Mouse (Mus musculus) thymus, postnatal 0 days (tissue): ENCODE data around the gene Hpn. TPM values are rescaled to one million over a fixed set of nuclear protein-coding genes. Genes with fewer than 3 reads are reported as not detected.

Experiments
- DNase-seq: peaks from one replicate; pipeline ENCODE4 v3.0.0-alpha.2; 2015; ENCODE audit warnings: low spot score
- polyA plus RNA-seq: library from polyadenylated mRNA; unstranded; fragments of >200 nt; fragmentation: Nextera tagmentation; extraction: Ambion mirVana; gene quantifications from 2 replicates; pipeline ENCODE4 v1.2.1, GENCODE M21; 2015

Gene Hpn
- polyA plus RNA-seq, 1 experiment from 2014 or later: 2.6 TPM

DNA sequence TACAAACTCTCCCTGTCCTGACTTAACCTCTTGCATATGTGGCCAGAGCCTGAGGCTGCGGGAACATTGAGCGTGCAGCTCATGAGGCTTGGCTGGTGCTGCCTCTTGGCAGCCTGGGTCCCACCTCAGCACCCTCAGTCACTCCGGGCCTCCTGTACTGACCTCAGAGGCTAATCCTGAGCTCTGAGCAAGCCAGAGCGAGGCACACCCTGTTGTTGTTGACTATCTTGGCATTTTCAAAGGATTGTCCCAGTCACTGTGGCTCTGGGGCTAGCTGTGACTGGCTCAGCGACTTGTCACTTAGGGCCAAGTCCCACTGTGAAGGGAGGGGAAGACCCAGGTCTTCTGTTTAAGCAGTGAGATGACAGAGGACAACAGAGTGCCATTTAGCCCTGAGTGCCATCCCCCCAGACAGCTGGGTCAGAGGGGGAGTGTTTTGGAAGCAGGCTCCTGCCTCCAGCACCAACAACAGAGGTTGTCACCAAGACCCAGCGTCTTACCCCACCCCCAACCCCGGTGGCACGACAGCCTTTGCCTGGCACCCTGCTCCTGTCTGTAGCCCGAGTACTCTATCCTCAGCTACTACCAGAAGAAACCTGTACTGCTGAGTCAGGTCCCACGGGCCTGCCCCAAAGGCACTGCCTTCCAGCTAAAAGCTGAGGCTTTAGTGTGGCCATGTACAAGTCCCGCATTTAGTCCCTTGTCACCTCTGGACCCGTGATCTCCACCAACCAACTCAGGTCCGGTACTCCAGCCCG lies 32.1 kb downstream of the Hpn start:
- no peak for DNase-seq

DNA sequence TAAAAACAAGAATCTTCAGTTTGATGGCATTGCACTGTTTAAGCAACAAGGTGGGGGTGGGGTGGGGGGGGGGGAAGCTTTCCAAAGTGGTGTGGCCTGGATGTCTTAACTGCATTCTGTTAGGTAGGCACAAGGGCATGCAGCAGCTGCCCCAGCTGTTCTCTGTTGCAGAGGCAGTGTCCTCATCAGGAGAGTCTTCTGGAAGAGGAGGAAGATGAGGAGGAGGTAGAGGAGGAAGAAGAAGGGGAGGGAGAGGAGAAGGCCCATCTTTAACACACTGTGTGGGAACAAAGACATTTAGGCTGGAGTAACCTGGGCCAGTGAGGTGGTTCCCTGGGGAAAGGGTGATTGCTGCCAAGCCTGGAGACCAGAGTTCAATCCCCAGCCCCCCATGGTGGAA lies 33.0 kb downstream of the Hpn start:
- no peak for DNase-seq

DNA sequence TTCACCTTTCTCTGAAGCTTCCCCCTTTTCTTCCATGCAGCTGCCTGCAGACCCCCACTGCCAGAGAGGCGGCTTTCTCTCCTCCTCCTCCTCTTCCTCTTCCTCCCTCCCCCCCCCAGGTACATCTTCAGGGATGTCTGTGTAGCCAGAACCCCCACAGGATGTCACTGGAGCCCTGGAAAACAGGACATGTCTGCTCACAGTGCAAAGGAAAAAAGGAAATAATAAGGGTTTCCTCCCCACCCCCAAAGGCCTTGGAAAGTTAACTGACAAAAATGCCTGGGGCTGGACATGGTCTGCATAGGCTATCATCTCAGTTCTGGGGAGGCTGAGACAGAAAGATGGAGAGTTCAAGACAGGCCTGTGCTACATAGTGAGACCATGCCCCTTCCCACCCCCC lies 34.0 kb downstream of the Hpn start:
- no peak for DNase-seq

DNA sequence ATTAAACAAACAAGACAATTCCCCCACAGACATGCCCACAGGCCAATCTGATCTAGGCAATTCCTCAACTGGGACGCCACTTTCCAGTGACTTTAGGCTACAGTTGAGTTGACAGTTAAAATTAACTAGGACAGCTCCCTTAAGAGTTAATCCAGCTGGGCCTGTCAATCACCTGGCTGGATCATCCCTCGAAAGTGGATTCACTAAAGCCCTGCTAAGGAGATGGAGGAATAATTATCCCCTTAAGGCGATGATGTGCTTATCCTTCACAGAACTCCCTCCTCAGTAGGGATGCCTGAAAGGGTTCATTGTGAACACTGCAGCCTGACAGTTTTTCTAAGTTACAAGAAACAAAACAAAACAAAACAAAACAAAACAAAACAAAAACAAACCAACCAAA lies 34.5 kb downstream of the Hpn start:
- DNase-seq: no peak

DNA sequence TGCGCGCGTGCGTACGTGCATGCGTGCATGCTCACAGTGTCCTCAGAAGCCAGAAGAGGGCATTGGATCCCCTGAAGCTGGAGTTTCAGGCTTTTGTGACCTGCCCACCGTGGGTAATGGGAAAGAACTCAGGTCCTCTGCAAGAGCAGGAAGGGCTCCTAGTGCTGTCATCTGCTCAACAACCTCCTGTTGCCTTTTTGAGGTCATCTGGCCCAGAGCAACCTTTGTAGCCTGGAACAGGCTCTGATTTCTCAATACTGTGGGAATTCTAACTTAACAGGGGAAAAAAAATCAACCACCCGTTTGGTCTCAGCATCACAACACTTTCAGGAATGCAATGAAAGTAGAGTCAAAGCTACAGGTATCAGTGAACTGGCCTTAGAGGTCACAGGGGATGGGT lies 35.4 kb downstream of the Hpn start:
- no peak for DNase-seq

DNA sequence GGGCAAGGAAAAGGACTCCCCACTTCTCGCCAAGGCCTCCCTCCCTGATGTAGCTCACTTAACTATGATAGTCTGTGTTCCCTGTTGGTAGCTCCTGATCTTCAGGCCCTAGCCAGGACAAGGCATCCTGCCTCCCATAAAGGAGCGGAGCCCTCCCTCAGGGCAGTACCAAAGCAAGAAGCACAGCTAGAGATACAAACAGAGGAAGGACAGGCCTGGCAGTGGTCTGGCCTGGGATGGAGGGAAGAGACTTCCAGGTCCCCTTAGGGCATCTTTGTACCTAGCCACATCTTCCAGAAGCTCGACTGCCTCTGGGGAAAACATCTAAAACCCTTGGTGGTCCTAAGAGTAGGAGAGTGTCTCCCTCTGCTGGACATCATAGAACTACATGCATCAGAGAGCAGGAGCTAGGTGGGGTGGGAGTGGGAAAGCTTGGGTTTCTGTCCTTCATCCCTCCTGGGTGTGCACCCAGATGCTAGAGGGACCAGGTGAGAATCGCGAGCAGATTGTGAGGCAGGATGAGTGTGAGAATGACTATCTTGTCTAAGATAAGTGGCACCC lies 37.1 kb downstream of the Hpn start:
- peak; percentile 54 for DNase-seq

DNA sequence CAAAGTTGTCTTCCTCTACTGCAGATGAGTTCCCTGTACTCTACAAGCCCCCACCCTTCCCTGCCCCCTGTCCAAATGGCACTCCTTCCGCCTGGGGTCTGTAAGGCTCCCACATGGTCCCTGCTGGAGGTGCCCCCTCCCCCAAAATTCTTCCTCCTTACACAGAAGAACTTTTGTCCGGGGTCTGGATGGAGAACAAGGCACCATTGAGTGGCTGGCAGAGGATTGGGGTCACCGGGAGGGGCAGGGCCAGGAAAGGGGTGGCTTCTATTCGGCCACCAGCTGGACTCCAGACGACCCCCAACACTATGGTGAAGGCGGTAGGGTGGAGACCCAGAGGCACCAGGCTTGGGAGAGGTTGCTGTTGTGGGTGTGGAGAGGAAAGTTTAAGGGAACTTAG lies 37.6 kb downstream of the Hpn start:
- no peak for DNase-seq

DNA sequence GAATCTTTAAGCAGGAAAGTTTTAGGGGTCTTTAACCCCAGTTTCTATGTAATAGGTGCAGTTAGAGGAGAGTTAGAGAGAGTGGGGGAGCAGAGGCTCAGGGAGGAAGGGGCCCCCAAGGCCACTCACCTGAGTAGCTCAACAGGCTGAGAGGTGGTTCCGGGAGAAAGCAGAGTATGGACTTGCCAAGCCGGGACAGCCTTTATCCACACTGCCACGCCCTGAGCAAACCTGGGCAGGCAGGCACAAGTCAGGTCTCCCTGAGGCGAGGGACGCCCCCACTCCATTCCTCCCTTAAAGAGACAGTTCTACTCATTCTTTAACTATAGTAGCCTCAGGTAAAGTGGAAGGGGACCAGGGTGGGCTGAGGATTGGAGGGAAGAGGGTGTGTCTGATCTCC lies 38.6 kb downstream of the Hpn start, which contains the start of gene Fxyd3:
Gene Fxyd3, minus strand, starts transcription at position 213 of the 400 bp plus-strand sequence.
- no peak for DNase-seq

DNA sequence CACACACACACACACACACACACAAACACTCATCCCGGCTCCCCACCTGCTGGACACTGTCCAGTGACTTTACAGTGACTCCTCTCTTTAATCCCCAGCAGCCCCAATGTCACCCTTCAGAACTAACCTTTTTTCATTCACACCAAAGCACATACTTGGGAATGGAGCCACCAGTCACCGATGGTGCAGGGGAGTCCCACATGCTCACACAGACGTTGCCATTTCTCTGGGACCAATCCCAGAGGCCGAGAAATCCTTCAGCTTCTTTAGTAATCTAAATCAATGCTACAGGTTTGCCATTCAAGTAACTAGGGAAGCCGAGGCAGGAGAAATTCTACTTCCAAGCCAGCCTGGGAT lies 40.4 kb downstream of the Hpn start:
- DNase-seq: no peak

DNA sequence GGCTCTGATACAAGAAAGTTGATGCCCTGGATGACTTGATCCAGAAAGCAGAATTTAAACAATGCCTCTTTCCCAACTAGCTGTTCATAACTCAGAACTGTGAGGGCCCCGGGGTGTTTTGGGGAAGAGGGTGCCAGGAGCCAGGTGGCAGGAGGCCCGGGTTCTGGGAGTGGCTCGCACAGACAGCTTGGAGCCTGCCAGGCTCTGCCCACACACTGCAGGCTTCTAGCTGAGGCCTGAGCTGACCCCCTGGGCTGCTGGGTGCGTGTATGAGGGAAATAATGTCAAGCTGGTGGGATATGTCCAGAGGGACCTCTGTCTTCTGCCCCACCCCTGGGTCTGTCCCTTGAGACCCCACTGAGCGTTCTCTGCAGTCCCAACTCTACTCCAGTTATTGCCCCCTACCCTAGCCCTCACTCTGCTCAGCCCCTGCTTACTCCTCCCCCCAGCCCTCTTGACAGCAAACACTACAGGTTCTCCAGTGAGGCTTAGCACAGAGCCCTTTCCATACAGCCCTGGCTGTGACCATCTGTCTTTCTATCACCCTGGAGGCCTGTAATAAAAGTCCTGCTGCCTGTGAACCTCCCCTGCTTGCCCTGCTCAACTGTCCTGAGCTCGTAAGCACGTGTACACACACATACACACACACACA lies 40.9 kb downstream of the Hpn start:
- DNase-seq: no peak

DNA sequence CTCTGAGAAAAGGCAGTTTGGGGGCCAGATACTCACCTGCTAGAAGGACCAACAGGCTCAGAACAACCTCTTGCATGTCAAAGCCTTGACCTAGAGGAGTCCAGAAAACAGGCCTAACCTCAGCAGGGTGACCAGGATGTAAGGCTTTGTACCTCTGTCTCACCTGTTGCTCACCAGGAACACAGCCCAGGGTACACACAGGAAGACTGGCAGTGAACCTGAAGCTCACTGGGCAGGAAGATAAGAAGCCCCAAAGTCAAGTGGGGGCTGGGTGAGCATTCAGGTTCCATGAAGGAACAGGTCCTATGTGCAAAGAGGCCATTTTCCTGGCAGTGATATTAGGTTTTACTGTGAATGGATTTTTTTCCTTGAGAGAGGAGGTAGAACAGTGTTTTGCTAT lies 41.5 kb downstream of the Hpn start:
- no peak for DNase-seq

DNA sequence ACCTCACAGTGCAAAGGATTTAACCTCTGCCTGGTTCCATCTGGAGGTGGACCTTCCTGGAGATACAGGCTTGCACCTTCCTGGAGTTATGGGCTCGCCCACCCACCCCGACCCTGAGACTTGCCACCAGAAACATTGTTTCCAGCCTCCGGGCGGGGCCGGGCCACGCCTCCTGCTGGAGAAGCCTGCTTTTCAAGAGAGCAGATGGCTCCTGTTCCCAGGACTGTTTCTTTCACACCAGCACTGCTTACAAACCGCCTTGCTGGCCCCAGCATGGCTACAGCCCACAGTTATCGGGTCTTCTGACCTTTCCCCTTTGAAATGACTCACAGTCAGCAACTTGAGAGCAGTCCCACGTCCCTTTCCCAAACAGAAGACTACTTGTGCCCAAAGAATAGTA lies 42.8 kb downstream of the Hpn start:
- DNase-seq: no peak

DNA sequence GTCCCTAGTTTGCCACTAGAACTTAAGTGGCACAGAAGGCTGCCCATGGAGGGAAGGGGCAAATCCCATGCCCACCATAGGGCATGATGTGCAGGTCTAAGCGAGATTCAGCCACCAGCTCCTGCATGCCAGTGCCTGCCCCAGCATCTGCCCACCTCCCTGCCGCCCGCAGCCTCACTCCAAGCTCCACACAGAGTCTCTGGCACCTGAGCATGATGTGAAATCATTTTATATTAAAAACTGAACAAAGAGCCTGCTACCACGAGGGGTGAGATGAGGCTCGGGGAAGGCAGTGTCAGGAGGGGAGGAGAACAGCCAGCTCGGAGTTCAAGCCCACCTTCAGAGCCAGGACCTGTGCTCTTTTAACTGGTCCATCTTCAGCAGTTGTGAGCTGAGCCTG lies 44.8 kb downstream of the Hpn start:
- DNase-seq: no peak

DNA sequence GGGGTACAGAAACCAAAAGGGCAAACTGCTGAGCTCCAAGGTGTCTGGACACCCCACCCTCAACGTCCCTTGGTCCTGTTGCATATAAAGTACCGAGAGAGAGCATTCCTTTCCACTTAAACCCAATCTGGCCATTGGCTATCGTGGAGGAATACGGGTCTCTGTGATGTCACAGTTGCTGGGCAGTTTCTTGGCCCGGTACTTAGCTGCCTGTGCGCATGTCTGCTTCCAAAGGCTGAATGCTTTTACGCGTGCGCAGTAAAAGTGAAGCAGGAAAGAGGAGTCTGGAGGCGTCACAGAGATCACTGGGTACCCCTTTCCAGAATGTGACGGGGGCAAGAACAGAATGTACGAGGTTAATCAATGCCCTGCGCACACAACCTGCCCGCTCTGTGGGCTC lies 45.6 kb downstream of the Hpn start:
- DNase-seq: no peak

DNA sequence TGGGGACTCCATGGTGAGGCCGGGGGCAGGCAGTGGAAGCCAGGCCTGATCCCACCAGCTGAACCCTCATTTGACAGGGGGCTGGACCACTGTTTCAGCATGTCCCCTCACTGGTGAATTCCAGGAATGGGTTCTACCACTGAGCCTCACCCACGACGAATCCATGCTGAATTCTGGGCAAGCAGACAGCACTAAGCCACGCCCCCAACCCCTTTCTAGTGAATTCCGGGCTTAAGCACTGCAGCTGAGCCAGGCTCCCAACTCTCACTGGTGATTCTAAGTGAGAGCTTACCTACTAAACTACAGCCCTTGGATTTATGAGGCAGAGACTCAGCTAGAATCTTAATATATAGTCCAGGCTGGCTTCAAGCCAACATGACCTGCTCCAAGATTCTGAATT lies 47.3 kb downstream of the Hpn start:
- no peak for DNase-seq

DNA sequence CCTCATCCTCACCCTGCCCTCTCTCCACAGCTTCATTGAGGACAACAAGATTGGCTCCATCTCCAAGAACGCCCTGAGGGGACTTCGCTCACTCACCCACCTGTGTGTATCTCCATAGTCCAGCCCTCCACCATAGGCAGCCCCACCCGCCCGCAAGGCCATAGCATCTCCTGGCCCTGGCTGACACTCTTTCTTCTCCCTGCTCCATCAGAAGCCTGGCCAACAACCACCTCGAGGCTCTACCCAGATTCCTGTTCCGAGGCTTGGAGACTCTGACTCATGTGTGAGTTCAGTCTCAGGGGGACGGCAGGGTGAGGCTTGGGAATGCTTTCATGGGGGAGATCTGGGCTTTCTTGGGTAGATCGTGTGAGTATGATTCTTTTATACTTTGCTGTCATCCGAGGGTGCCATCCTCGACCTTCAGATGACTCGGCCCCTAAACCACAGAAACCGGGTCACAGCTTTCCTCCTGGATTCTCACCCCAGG lies 52.0 kb downstream of the Hpn start:
- no peak for DNase-seq

DNA sequence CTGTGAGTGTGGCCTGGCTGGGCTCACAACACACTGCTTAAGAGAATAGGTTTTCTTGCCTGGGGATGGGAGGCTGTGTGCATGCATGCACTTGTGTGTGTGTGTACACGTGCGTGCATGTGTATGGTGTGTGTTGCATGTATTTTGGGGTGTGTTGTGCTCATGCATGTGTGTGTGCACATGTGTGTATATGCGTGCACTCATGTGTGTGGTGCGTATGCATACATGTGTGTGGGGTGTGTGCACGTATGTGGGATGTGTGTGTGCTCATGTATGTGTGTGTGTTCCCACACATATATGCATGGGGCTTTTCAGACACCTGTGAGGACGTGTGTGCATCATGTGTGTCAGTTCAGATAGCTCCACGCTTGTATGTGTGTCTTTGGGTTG lies 54.5 kb downstream of the Hpn start:
- DNase-seq: no peak

DNA sequence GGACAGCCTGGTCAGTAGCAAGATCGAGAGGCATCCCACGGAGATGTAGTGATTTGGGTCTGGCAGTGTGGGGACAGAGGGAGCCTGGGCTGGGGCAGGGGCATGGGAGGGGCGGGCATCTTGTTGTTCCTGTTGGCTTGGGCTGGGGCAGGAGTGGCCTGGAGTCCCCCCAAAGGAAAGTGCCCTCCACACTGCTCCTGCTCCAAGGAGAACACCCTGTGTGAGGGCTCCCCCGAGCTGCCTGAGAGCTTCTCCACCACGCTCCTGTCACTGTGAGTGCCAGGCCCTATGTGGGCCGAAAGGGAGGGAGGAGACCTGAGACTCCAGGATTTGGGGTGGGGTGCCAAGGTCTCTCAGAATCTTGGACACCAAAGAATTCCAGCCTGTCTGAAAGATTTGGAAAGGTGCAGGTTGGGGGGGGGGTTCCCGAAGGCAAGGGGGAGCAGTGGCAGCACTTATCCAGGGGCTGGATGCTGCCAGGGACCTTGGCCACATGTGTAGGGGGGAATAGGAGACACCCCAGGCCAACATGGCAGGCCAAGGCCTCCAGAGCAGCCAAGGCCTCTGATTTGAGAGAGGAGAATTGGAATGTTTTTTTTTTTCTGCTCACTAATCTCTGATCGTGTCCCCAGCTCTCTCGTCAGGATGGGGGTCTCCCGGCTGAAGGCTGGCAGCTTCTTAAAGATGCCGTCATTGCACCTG lies 55.0 kb downstream of the Hpn start:
- DNase-seq: no peak

DNA sequence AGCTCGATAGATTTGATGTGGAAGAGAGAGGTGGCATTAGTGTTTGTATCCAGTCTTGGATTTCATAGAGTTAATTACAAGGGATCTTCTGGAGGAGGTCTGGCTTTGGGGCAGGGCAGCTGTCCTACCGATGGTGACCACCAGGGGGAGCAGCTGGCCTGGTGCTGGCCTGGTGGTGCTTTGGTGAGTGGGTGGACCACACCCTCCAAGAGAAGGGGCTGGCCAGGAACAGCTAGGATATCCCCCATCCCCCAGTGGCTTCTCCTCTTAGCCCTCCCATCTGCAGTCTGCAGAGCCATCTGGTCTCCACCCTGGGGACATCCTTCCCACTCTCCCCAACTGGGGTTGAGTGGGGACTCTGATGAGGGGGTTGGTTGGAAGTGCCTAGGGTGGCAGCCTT lies 56.0 kb downstream of the Hpn start, which contains the start of gene Lgi4:
Gene Lgi4, plus strand, starts transcription at position 235 of the 400 bp plus-strand sequence.
- DNase-seq: peak; percentile 56

DNA sequence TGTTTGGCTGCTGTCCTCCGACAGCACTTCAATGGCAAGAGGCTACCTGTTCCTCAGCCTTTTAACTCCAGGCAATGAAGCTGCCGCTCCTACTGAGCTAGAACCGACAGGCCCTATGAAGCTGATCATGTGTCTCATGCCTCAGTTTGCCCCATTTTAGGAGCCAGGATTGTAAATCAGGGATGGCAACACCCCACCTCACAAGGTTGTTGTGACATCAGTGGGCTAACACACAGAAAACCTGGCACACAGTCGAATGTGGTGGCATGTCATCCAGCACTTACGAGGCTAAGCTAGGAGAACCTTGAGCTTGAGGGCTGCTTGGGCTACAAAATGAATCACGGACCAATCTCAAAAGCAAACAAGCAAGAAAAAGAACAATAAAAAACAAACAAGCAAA lies 56.9 kb downstream of the Hpn start:
- no peak for DNase-seq

DNA sequence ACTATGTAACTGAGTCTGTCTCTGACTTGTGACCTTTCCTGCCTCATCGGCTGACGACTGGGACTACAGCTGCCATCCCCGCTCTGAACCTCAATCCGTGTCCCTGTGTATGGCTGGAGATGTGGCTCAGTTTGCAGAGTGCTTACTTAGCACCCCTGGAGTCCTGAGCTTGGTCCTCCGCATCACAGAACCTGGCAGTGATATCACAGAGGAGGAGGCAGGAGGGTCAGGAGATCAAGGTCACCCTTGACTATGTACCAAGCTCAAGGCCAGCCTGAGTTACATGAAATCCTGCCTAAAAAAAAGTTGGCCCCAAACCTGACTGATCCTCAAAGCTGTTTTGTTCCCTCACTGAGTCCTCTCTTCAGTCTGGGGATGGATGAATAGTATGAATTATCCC lies 57.4 kb downstream of the Hpn start:
- no peak for DNase-seq

DNA sequence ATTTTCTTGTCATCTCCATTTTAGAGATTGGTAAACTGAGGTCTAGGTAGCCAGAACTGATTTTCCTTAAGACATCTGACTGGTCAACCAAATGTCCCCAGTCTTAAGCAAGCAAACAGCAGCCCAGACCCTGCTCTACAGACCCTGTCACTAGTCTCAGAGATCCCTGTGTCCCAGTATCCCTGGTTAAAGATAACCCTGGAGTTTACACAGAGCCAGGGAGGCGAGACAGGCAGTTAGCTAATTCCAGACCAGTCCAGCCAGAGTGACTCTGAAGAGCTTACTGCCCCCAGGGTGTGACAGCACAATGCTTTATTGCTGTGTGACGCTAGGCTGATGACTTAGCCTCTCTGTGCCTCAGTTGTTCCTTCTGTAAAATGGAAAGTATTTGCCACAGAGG lies 58.0 kb downstream of the Hpn start, which contains the start of gene Fxyd1:
Gene Fxyd1, minus strand, starts transcription at position 129 of the 400 bp plus-strand sequence.
- no peak for DNase-seq
